Mouse (Mus musculus): ENCODE data around the gene 9130213A22Rik. TPM values are rescaled to one million over a fixed set of nuclear protein-coding genes. Genes with fewer than 3 reads are reported as not detected.

Gene 9130213A22Rik
- polyA plus RNA-seq, 2 experiments = 0.41 to 1.1 TPM

- 0 out of 2 replicates have a peak overlapping the region, but pooled peaks have one; percentile 82 for H3K4me2 ChIP-seq (replicated peaks; ENCODE audit: low read depth, low read length, severe bottlenecking)
- no peak overlapping the region for H3K9ac ChIP-seq (ENCODE audit: low read depth, low read length, severe bottlenecking)
- TF ChIP-seq POLR2A (IDR thresholded peaks at IDR 0.05; ENCODE audit: borderline replicate concordance, extremely low read depth, insufficient read depth, insufficient read length) = no peak
- H3K9me3 ChIP-seq (ENCODE audit: control insufficient read depth, low read length) = no peaks in the 10 kb centered on the region
- H3K4me1 ChIP-seq (ENCODE audit: control insufficient read depth, insufficient read depth, low read length) = peaks cover 27% of the 10 kb centered on the region
- no peak for DNase-seq (ENCODE audit: low spot score)
- WGBS = 52% methylated on average over 5 of the region's 5 CpGs
- H3K27ac ChIP-seq (replicated peaks; ENCODE audit: low read depth, low read length) = no peak overlapping the region
- H3K4me3 ChIP-seq (replicated peaks; ENCODE audit: low read length) = peak overlapping the region; percentile 60; the same call in 1 of the 2 replicates
- H3K36me3 ChIP-seq (ENCODE audit: control insufficient read depth, insufficient read depth, low read length) = no peaks in the 10 kb centered on the region
- ATAC-seq (ENCODE audit: low FRiP score, low read depth) = no peak
- no peaks in the 10 kb centered on the region for H3K27me3 ChIP-seq (ENCODE audit: control insufficient read depth, insufficient read depth, low read length)
Measured at GRCm38 (mm10) chr11:69116843-69117242, 5.5 kb downstream of the 9130213A22Rik start.

DNA sequence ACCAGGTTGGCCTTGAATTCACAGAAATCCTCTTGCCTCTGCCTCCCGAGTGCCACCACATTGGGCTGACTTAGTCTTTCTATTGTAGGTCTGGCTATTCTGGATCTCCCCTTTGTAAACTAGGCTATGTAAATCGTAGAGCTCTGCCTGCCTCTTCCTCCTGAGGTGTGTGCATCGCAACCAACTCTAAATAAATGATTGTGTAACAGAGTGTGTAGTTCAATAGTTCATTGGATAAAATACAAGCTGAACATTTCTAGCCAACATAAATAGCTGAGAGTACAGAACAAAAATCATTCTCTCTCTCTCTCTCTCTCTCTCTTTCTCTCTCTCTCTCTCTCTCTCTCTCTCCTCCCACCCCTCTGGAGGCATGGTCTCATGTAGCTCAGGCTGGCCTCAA is 7.8 kb downstream of the 9130213A22Rik start:
- DNase-seq (ENCODE audit: low spot score) (no peak), ATAC-seq (ENCODE audit: low FRiP score, low read depth) (no peak)
- peaks cover 18% of the 10 kb centered on the region for H3K4me1 ChIP-seq (ENCODE audit: control insufficient read depth, insufficient read depth, low read length)
- no peaks in the 10 kb centered on the region for H3K27me3 ChIP-seq (ENCODE audit: control insufficient read depth, insufficient read depth, low read length)
- no peaks in the 10 kb centered on the region for H3K9me3 ChIP-seq (ENCODE audit: control insufficient read depth, low read length)
- 76% methylated on average over 3 of the region's 3 CpGs for WGBS
- H3K9ac ChIP-seq (ENCODE audit: low read depth, low read length, severe bottlenecking) = no peak overlapping the region
- peaks cover under 1% of the 10 kb centered on the region; the same call in 1 of the 2 replicates for H3K36me3 ChIP-seq (ENCODE audit: control insufficient read depth, insufficient read depth, low read length)
- no peak overlapping the region for H3K4me3 ChIP-seq (replicated peaks; ENCODE audit: low read length)
- no peak for TF ChIP-seq POLR2A (IDR thresholded peaks at IDR 0.05; ENCODE audit: borderline replicate concordance, extremely low read depth, insufficient read depth, insufficient read length)
- no peak overlapping the region for H3K4me2 ChIP-seq (replicated peaks; ENCODE audit: low read depth, low read length, severe bottlenecking)
- no peak overlapping the region for H3K27ac ChIP-seq (replicated peaks; ENCODE audit: low read depth, low read length)

DNA sequence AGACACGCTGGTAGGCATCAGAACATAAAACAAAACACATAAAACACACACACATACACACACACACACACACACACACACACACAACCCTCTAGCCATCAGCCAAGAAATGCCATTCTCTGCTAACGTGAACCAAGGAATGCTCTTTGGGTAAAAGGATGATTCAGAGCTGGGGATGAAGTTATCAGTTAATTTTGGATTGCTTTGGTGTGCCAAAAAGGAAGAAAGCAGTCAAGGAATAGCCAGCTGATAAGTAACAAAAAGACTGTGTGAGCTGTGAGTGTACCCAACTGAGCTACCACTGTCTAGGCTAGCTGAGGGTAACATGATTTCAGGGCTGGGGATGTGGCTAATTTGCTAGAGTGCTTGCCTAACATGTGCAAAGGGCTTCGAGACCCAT is 8.4 kb downstream of the 9130213A22Rik start:
- H3K27me3 ChIP-seq (ENCODE audit: control insufficient read depth, insufficient read depth, low read length) = no peaks in the 10 kb centered on the region
- no peak overlapping the region for H3K4me2 ChIP-seq (replicated peaks; ENCODE audit: low read depth, low read length, severe bottlenecking)
- no peak overlapping the region for H3K27ac ChIP-seq (replicated peaks; ENCODE audit: low read depth, low read length)
- H3K9me3 ChIP-seq (ENCODE audit: control insufficient read depth, low read length) = no peaks in the 10 kb centered on the region
- 74% methylated on average over 3 of the region's 3 CpGs for WGBS
- ATAC-seq (ENCODE audit: low FRiP score, low read depth) (no peak), DNase-seq (ENCODE audit: low spot score) (no peak)
- H3K4me3 ChIP-seq (replicated peaks; ENCODE audit: low read length) = no peak overlapping the region
- H3K36me3 ChIP-seq (ENCODE audit: control insufficient read depth, insufficient read depth, low read length) = peaks cover 7% of the 10 kb centered on the region
- H3K4me1 ChIP-seq (ENCODE audit: control insufficient read depth, insufficient read depth, low read length) = peaks cover 14% of the 10 kb centered on the region
- no peak overlapping the region for H3K9ac ChIP-seq (ENCODE audit: low read depth, low read length, severe bottlenecking)
- no peak for TF ChIP-seq POLR2A (IDR thresholded peaks at IDR 0.05; ENCODE audit: borderline replicate concordance, extremely low read depth, insufficient read depth, insufficient read length)

- H3K4me1 ChIP-seq (ENCODE audit: control insufficient read depth, insufficient read depth, low read length) = peaks cover 9% of the 10 kb centered on the region; the same call in 1 of the 2 replicates
- no peaks in the 10 kb centered on the region for H3K27me3 ChIP-seq (ENCODE audit: control insufficient read depth, insufficient read depth, low read length)
- no peak overlapping the region for H3K9ac ChIP-seq (ENCODE audit: low read depth, low read length, severe bottlenecking)
- H3K9me3 ChIP-seq (ENCODE audit: control insufficient read depth, low read length) = no peaks in the 10 kb centered on the region
- peaks cover 28% of the 10 kb centered on the region for H3K36me3 ChIP-seq (ENCODE audit: control insufficient read depth, insufficient read depth, low read length)
- TF ChIP-seq POLR2A (IDR thresholded peaks at IDR 0.05; ENCODE audit: borderline replicate concordance, extremely low read depth, insufficient read depth, insufficient read length) = no peak
- H3K4me3 ChIP-seq (replicated peaks; ENCODE audit: low read length) = peak overlapping the region; percentile 46; the same call in 1 of the 2 replicates
- no peak overlapping the region for H3K27ac ChIP-seq (replicated peaks; ENCODE audit: low read depth, low read length)
- DNase-seq (ENCODE audit: low spot score) (no peak), ATAC-seq (ENCODE audit: low FRiP score, low read depth) (no peak)
- H3K4me2 ChIP-seq (replicated peaks; ENCODE audit: low read depth, low read length, severe bottlenecking) = no peak overlapping the region
- WGBS = 59% methylated on average over 4 of the region's 4 CpGs
Measured at GRCm38 (mm10) chr11:69111865-69112264, 10.5 kb downstream of the 9130213A22Rik start.

DNA sequence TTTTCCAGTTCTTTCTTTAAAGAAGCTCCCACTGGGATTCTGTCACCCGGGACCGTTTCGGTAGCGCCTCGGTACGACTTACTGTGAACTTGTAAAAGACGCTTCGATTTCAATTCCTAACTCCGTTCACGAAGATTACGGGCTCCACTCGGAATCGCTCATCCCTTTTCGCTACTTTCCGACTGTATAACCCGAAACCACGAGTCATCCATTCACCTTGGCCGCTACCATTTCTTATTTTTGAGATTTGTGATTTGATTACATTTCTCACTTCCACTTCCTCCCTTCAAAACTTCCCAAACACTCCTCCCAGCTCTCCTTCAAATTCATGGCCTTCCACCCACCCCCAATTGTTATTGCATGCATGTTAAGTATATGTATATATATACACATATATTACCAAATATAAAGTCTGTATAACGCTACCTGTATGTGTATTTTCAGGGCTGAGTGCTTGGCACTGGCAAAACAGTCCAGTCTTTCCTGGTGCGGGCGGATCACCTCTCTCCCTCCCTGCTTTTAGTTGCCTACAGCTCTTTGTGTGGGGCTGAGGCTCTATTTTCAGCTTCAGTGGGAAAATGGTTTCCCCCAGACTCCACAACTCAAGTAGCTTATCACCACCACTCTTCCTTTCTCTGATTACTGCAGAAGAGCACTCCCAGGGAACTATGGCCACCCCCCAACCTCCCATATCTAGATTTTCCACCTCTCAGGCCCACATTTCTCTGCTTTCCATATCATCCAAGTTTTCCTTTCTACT is 11.2 kb downstream of the 9130213A22Rik start:
- peak overlapping the region; percentile 58 for H3K4me2 ChIP-seq (replicated peaks; ENCODE audit: low read depth, low read length, severe bottlenecking)
- DNase-seq (ENCODE audit: low spot score) = no peak
- H3K9ac ChIP-seq (ENCODE audit: low read depth, low read length, severe bottlenecking) = peak overlapping the region; percentile 37
- 6% methylated on average over 21 of the region's 21 CpGs for WGBS
- H3K27ac ChIP-seq (replicated peaks; ENCODE audit: low read depth, low read length) = no peak overlapping the region
- H3K27me3 ChIP-seq (ENCODE audit: control insufficient read depth, insufficient read depth, low read length) = no peaks in the 10 kb centered on the region
- peak; percentile 36 for ATAC-seq (ENCODE audit: low FRiP score, low read depth)
- no peaks in the 10 kb centered on the region for H3K9me3 ChIP-seq (ENCODE audit: control insufficient read depth, low read length)
- peaks cover 34% of the 10 kb centered on the region for H3K36me3 ChIP-seq (ENCODE audit: control insufficient read depth, insufficient read depth, low read length)
- peaks cover 8% of the 10 kb centered on the region; the same call in 1 of the 2 replicates for H3K4me1 ChIP-seq (ENCODE audit: control insufficient read depth, insufficient read depth, low read length)
- H3K4me3 ChIP-seq (replicated peaks; ENCODE audit: low read length) = peak overlapping the region; percentile 46
- TF ChIP-seq POLR2A (IDR thresholded peaks at IDR 0.05; ENCODE audit: borderline replicate concordance, extremely low read depth, insufficient read depth, insufficient read length) = no peak
